Mouse (Mus musculus) C2C12 (cell line): ENCODE measurements around the gene Apobec1.
A peak's percentile ranks its signal among the peaks of the same experiment; 100 is the strongest.

Experiments
- CTCF ChIP-seq: IDR thresholded peaks from one replicate; pipeline ENCODE4 v1.5.1; 2011; ENCODE audit not compliant: control insufficient read depth, insufficient read depth, insufficient read length
- FOSL1 ChIP-seq: IDR thresholded peaks from one replicate; pipeline ENCODE4 v1.8.0; 2011; ENCODE audit warnings: mild to moderate bottlenecking, low read length; ENCODE audit not compliant: poor library complexity, insufficient read depth, severe bottlenecking
- MAX ChIP-seq: IDR thresholded peaks from one replicate; pipeline ENCODE4 v1.6.1; 2011; ENCODE audit warnings: mild to moderate bottlenecking, control low read depth
- MYOD1 ChIP-seq: IDR thresholded peaks from one replicate; pipeline ENCODE4 v1.6.1; 2011; ENCODE audit warnings: low read depth; ENCODE audit not compliant: control insufficient read depth, insufficient read length

GRCm38 (mm10) chr6:122560427-122560826 is 41.8 kb downstream of the Apobec1 start:
- TF ChIP-seq MAX, result no peak
- peak; percentile 30 for TF ChIP-seq CTCF
- TF ChIP-seq FOSL1, result no peak
- TF ChIP-seq MYOD1, result no peak
